10 mouse cellular contexts compared by ENCODE assay signal in the genomic region with DNA sequence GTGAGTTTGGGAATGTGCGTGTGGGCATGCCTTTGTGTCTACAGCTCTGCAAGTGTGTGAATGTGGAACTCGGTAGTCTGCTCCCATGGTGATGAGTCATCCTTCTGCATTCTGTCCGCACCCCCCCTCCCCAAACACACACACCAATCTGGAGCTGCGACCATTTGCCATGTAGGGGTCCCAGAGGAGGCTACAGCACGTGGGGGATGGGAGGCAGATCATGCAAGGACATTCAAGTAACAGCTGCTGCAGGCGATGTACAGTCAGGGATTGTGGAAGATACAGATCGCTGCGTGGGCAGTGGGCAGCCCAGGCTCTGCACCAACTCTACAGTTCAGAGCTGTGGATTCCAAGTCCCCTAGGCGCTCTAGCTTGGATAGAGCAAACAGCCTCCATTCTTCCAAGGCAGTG. TPM values are rescaled to one million over a fixed set of nuclear protein-coding genes. Genes with fewer than 3 reads are reported as not detected.
DNase-seq lines count a peak whose midpoint lies in the region; ATAC-seq and TF ChIP-seq lines count a peak whose summit lies in the region.
"Had no signal": no experiment of that assay in that cellular context is flagged by ENCODE, and none has a peak within 500 bp of the region (broad histone marks: within the 10 kb centered on the region; RNA-seq: fewer than 3 reads in every experiment).

No protein-coding gene starts in this region.

- no peak for TF ChIP-seq CTCF in liver, postnatal 0 days (IDR thresholded peaks at IDR 0.05; ENCODE audit: low read depth)
- no peak for TF ChIP-seq CTCF in heart, adult 2 months (IDR thresholded peaks at IDR 0.05)

- H3K9me3 ChIP-seq in hindbrain, embryonic 13.5 days: no peaks in the 10 kb centered on the region
- H3K9me3 ChIP-seq in neural tube, embryonic 13.5 days: peaks cover 6% of the 10 kb centered on the region; the same call in 1 of the 2 replicates
- H3K9me3 ChIP-seq in liver, postnatal 0 days (ENCODE audit: low read length): peaks cover 3% of the 10 kb centered on the region; the same call in 1 of the 2 replicates
- H3K9me3 ChIP-seq: heart, embryonic 10.5 days had no signal

- DNase-seq in fat pad, adult 2 months (ENCODE audit: extremely low read depth, low read depth, low spot score): peak; percentile 76
- DNase-seq in left cerebral cortex, adult 8-10 months (ENCODE audit: low spot score in 2 of 2): peak; percentile 33 to 71
- DNase-seq in thymus, postnatal 0 days (ENCODE audit: low spot score): no peak
- DNase-seq in liver, postnatal 0 days: no peak
- DNase-seq in heart, adult 2 months: no peak
- no peak for DNase-seq in gastrocnemius, postnatal 4 days (ENCODE audit: low spot score in 2 of 2)
- DNase-seq: lung, postnatal 10 days had no signal

- intact Hi-C loops in heart, adult 2 months (cut with DNase I): no loop called here

- no peak for TF ChIP-seq POLR2A in heart, adult 2 months (IDR thresholded peaks at IDR 0.05; ENCODE audit: insufficient read depth, low read depth, low read length)

- H3K27me3 ChIP-seq in hindbrain, embryonic 13.5 days: peaks cover 70% of the 10 kb centered on the region
- H3K27me3 ChIP-seq in neural tube, embryonic 13.5 days: peaks cover 53% of the 10 kb centered on the region
- peaks cover 50% of the 10 kb centered on the region for H3K27me3 ChIP-seq in liver, postnatal 0 days (ENCODE audit: insufficient read depth, low read length)
- H3K27me3 ChIP-seq in heart, adult 2 months (ENCODE audit: control insufficient read depth, insufficient read depth, low read length): peaks cover 6% of the 10 kb centered on the region

- no peaks in the 10 kb centered on the region for H3K79me2 ChIP-seq in heart, adult 2 months (replicated peaks; ENCODE audit: control insufficient read depth, insufficient read depth, low read length)

- ATAC-seq in hindbrain, embryonic 13.5 days (ENCODE audit: low FRiP score): peak; percentile 38; the same call in 1 of the 2 replicates
- peak; percentile 29; the same call in 1 of the 2 replicates for ATAC-seq in neural tube, embryonic 13.5 days (ENCODE audit: low read depth)
- ATAC-seq in liver, postnatal 0 days: no peak

- H3K4me1 ChIP-seq in hindbrain, embryonic 13.5 days (replicated peaks): peaks cover 33% of the 10 kb centered on the region
- H3K4me1 ChIP-seq in neural tube, embryonic 13.5 days (replicated peaks): peaks cover 33% of the 10 kb centered on the region
- peaks cover 8% of the 10 kb centered on the region; the same call in 1 of the 2 replicates for H3K4me1 ChIP-seq in liver, postnatal 0 days (ENCODE audit: insufficient read depth)
- no peaks in the 10 kb centered on the region; the same call in 1 of the 2 replicates for H3K4me1 ChIP-seq in heart, adult 2 months (ENCODE audit: control insufficient read depth, insufficient read depth, low read length)

- peak overlapping the region; percentile 1; the same call in 1 of the 2 replicates for H3K4me2 ChIP-seq in hindbrain, embryonic 13.5 days
- peak overlapping the region; percentile 24; the same call in 1 of the 2 replicates for H3K4me2 ChIP-seq in neural tube, embryonic 13.5 days
- H3K4me2 ChIP-seq in liver, postnatal 0 days (ENCODE audit: low read depth, low read length): no peak overlapping the region

- TF ChIP-seq EP300 in liver, postnatal 0 days (IDR thresholded peaks at IDR 0.05; ENCODE audit: low read depth): no peak
- no peak for TF ChIP-seq EP300 in heart, adult 2 months (IDR thresholded peaks at IDR 0.05; ENCODE audit: insufficient read depth, low read depth, low read length)

- H3K36me3 ChIP-seq in hindbrain, embryonic 13.5 days: no peaks in the 10 kb centered on the region
- no peaks in the 10 kb centered on the region for H3K36me3 ChIP-seq in neural tube, embryonic 13.5 days
- H3K36me3 ChIP-seq in liver, postnatal 0 days (replicated peaks; ENCODE audit: insufficient read depth, low read length): no peaks in the 10 kb centered on the region
- H3K36me3 ChIP-seq in heart, adult 2 months (ENCODE audit: control insufficient read depth, insufficient read depth, low read length): no peaks in the 10 kb centered on the region
- H3K36me3 ChIP-seq: heart, embryonic 10.5 days had no signal

- no peak overlapping the region for H3K4me3 ChIP-seq in hindbrain, embryonic 13.5 days
- no peak overlapping the region for H3K4me3 ChIP-seq in neural tube, embryonic 13.5 days
- H3K4me3 ChIP-seq in liver, postnatal 0 days (ENCODE audit: low read depth, low read length): no peak overlapping the region
- H3K4me3 ChIP-seq in heart, adult 2 months: no peak overlapping the region
- H3K4me3 ChIP-seq: heart, embryonic 10.5 days had no signal

- peak overlapping the region; percentile 48 for H3K27ac ChIP-seq in hindbrain, embryonic 13.5 days
- H3K27ac ChIP-seq in neural tube, embryonic 13.5 days (replicated peaks): no peak overlapping the region; the same call in 1 of the 2 replicates
- no peak overlapping the region for H3K27ac ChIP-seq in liver, postnatal 0 days (ENCODE audit: low read depth)
- H3K27ac ChIP-seq in heart, adult 2 months: no peak overlapping the region
- H3K27ac ChIP-seq: heart, embryonic 10.5 days had no signal

- H3K9ac ChIP-seq in hindbrain, embryonic 13.5 days: no peak overlapping the region
- no peak overlapping the region for H3K9ac ChIP-seq in neural tube, embryonic 13.5 days
- no peak overlapping the region for H3K9ac ChIP-seq in liver, postnatal 0 days (replicated peaks)
- no peak overlapping the region for H3K9ac ChIP-seq in heart, adult 2 months (ENCODE audit: low read depth, low read length)

- WGBS in hindbrain, embryonic 13.5 days: 38% methylated on average over 9 of the region's 9 CpGs
- WGBS in neural tube, embryonic 13.5 days: 38% methylated on average over 9 of the region's 9 CpGs
- 54% methylated on average over 9 of the region's 9 CpGs for WGBS in liver, postnatal 0 days (ENCODE audit: insufficient replicate concordance)
- WGBS in heart, adult 2 months: 50% methylated on average over 9 of the region's 9 CpGs

RNA-seq across cellular contexts. Expression of gene Hcrtr1, which starts 1.8 kb away (rescaled TPM):
- 0.60 and 1.0 TPM in 2 replicates for polyA plus RNA-seq in hindbrain, embryonic 13.5 days (2015; fragmentation: Nextera tagmentation; extraction: Ambion mirVana)
- 1 to 10 TPM; 1.4 to 2.0 (median 1.9) TPM for total RNA-seq in left cerebral cortex, adult 8-10 months (2022)
- polyA plus RNA-seq in neural tube, embryonic 13.5 days (2015; fragmentation: Nextera tagmentation; extraction: Ambion mirVana): 0.39 and 0.71 TPM in 2 replicates
- 0.28 and 0.34 TPM in 2 replicates for polyA plus RNA-seq in thymus, postnatal 0 days (2015; fragmentation: Nextera tagmentation; extraction: Ambion mirVana)
- not detected in 2 replicates for polyA plus RNA-seq in liver, postnatal 0 days (2015; fragmentation: Nextera tagmentation; extraction: Ambion mirVana)
- total RNA-seq in heart, adult 2 months (2021): not detected
- 0.23 and 0.27 TPM in 2 replicates for polyA plus RNA-seq in heart, adult 2 months (2012; rRNA removed)
- not detected for total RNA-seq in gastrocnemius, postnatal 4 days (2021)

RNA-seq across cellular contexts. Expression of gene Tinagl1, which starts 33.9 kb away (rescaled TPM):
- 7.5 and 7.6 TPM in 2 replicates for polyA plus RNA-seq in hindbrain, embryonic 13.5 days (2015; fragmentation: Nextera tagmentation; extraction: Ambion mirVana)
- 10 to 100 TPM in 1 of 4 experiments, 1 to 10 TPM in 3; 7.7 to 10.5 (median 9.0) TPM for total RNA-seq in left cerebral cortex, adult 8-10 months (2022)
- 4.2 and 6.7 TPM in 2 replicates for polyA plus RNA-seq in neural tube, embryonic 13.5 days (2015; fragmentation: Nextera tagmentation; extraction: Ambion mirVana)
- polyA plus RNA-seq in thymus, postnatal 0 days (2015; fragmentation: Nextera tagmentation; extraction: Ambion mirVana): 47.3 and 52.2 TPM in 2 replicates
- polyA plus RNA-seq in liver, postnatal 0 days (2015; fragmentation: Nextera tagmentation; extraction: Ambion mirVana): 22.6 and 22.9 TPM in 2 replicates
- 10 to 100 TPM; 56.4 to 68.6 TPM for total RNA-seq in heart, adult 2 months (2021)
- 61.9 and 84.0 TPM in 2 replicates for polyA plus RNA-seq in heart, adult 2 months (2012; rRNA removed)
- 10 to 100 TPM; 35.7 to 39.9 TPM for total RNA-seq in gastrocnemius, postnatal 4 days (2021)

RNA-seq across cellular contexts. Expression of gene Pef1, which starts 38.6 kb away (rescaled TPM):
- 65.1 and 65.7 TPM in 2 replicates for polyA plus RNA-seq in hindbrain, embryonic 13.5 days (2015; fragmentation: Nextera tagmentation; extraction: Ambion mirVana)
- total RNA-seq in left cerebral cortex, adult 8-10 months (2022): 10 to 100 TPM; 72.9 to 80.6 (median 76.1) TPM
- polyA plus RNA-seq in neural tube, embryonic 13.5 days (2015; fragmentation: Nextera tagmentation; extraction: Ambion mirVana): 61.8 and 62.9 TPM in 2 replicates
- 62.1 and 65.4 TPM in 2 replicates for polyA plus RNA-seq in thymus, postnatal 0 days (2015; fragmentation: Nextera tagmentation; extraction: Ambion mirVana)
- 25.0 and 26.0 TPM in 2 replicates for polyA plus RNA-seq in liver, postnatal 0 days (2015; fragmentation: Nextera tagmentation; extraction: Ambion mirVana)
- 10 to 100 TPM; 31.4 to 38.0 TPM for total RNA-seq in heart, adult 2 months (2021)
- 59.3 and 63.7 TPM in 2 replicates for polyA plus RNA-seq in heart, adult 2 months (2012; rRNA removed)
- 10 to 100 TPM; 35.4 to 37.7 TPM for total RNA-seq in gastrocnemius, postnatal 4 days (2021)

Comparison
In these comparisons a context has a peak if more than half of its experiments do, and no peak if none do; other contexts are left out.
1. DNase-seq: peak in fat pad, adult 2 months (single experiment) and left cerebral cortex, adult 8-10 months (2 of 2); none in thymus, postnatal 0 days (single experiment), liver, postnatal 0 days (single experiment), heart, adult 2 months (0 of 2) and gastrocnemius, postnatal 4 days (0 of 2).